Mouse (Mus musculus): ENCODE data around the gene Ranbp6. TPM values are rescaled to one million over a fixed set of nuclear protein-coding genes. Genes with fewer than 3 reads are reported as not detected.

The Ranbp6 gene
- total RNA-seq, 2 experiments from 2014 or later, result 7.4 to 9.3 TPM

DNA sequence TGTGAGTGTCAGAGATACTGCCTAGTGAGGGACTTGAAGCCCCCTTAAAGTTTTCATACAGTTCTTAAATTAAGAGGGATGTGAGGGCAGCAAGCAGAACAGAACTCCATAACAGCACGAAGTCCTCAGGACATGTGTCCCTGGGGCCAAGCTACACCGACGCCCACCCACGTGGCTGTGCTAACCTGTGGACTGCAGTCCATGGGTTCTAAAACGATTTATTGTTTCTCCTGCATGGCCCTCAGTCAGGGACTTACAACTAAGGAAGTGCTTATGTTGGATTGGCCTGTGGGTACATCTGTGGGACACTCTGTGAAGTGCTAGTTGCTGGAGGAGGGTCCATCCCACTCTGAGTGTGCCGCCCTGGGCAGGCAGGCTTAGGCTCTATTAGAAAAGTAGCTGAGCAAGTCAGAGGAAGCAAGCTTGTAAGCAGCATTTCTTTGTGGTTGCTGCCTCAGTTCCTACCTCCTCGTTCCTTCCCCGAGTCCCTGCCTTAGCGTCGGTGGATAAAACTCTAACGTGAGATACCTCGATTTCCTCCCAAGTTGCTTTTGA, 10.8 kb upstream of the Ranbp6 start:
- intact Hi-C loops (cut with DNase I), result loop anchor here (2.0 kb wide), 2 partner anchors 155 to 381 kb away; no protein-coding TSS in a partner anchor
- DNase-seq, result no peak

DNA sequence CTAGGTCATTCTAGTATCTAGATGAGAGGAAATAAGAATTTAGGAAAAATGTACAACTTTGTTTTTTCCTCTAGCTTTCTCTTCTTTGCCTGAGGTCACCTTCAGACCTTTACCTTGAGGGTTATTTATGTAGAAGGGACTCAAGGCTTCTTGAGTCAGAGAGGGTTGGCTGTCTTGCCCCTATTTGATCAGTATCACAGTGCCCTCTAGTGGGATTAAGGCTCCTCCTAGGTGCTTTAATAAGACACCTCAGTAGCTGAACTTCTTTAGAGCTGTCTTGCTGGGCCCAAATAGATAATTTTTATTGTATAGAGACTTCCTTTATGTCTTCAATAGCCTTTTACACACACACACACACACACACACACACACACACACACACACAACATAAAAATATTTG, 8.2 kb upstream of the Ranbp6 start:
- intact Hi-C loops (cut with DNase I), result loop anchor here (2.0 kb wide), 1 partner anchor 136 kb away; no protein-coding TSS in a partner anchor
- DNase-seq, result peak in 1 of 2 experiments; percentile 17

DNA sequence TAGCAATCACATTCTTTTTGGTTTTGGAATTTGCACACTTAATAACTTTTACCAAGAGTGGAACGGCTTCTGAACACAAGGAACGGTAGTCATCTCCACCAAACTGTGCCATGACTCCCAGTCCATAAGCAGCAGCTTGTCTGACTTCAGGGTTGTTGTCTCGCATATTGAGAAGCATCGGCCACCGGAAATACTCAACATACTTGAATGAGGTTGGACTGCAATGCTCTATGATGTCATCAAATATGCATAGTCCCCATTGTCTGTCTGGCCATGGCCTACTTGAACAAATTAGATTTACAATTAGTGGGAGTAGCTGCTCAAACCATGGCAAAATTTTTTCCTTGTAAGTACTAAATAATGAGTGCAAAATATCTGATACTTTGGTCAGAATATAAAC, 2.8 kb downstream of the Ranbp6 start:
- no peak for DNase-seq
- intact Hi-C loops (cut with DNase I), result no loop called here

DNA sequence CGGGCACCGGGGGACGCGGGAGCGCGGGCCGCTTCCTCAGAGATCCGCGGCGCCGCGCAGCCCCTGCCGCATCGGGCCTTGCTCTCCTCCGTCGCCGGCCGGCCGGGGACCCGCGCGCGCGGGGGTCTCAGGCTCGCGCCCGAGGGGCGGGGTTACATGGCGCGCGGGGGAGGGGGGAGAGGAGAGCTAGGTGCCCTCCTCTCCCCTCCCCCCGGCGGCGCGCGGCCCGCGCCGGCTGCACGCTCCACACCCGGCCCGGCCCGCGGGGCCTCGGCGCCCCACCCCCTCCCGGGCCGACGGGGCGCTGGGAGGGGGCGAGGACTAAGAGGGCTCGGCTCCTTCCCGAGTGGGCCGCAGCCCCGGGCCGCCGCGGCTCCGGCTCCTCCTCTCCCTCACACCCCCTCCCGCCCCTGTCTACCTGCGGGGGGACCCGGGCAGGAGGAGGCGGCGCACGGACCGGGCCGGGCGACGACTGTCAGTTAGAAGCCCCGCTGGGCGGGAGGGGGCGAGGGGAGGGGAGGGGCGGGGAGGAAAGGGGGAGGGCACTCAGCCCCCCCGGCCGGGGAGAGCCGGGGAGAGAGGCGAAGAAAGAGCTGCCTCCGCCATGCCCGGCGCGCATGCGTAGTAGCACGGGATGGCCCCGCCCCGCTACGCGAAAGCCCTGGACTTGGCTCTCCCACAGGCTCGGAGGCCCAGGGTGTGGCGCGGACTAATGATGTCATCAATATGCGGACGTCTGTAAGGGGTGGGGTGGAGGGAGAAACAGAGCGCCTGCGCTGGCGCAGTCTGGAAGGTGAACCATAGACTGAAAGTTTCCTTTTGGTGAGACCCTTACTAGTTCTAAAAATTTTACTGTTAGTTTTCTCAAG, 6.6 kb downstream of the Ranbp6 start, which contains the start of gene 9930021J03Rik:
Gene 9930021J03Rik (minus strand): TSS at position 73 of the 869 bp plus-strand sequence.
- intact Hi-C loops (cut with DNase I), result no loop called here
- DNase-seq, result peak; percentile 96 to 98

DNA sequence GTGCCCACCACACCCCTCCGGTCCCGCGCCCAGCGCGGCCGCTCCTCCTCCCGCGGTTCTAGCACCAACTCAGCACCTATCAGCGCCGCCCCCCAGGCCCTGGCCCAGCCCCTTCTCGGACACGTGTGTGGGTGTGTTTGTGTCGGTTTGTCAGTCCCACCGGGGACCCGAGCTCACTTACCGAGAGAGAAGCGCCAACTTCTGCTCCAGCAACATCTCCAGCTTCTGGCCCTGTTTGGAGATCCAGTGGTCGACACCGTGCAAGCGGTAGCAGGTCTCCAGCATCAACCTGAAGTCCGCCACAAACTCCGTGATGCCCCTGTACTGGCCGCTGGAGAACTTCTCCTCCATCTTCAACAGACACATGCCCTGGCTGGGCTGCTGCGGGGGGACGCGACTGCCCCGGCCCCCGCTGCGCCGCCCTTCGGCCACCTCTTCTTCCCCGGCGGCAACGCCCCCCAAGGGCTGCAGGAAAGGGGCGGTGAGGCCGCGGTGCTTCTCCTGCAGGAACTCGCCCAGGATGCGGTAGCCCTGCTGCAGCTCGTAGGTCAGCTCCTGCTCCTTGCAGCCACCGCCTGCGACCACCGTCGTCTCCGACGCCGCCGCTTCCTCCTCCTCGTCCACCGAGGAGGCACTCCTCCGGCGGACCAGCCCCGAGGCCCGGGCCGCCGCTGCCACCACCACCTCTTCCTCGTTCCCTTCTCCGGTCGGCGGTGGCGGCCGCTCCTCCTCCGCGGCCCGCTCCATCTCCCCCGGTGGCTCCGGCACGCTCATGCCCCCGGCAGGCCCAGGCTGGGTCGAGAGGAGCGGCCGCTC, 7.5 kb downstream of the Ranbp6 start:
- intact Hi-C loops (cut with DNase I), result no loop called here
- peak; percentile 35 to 50 for DNase-seq

DNA sequence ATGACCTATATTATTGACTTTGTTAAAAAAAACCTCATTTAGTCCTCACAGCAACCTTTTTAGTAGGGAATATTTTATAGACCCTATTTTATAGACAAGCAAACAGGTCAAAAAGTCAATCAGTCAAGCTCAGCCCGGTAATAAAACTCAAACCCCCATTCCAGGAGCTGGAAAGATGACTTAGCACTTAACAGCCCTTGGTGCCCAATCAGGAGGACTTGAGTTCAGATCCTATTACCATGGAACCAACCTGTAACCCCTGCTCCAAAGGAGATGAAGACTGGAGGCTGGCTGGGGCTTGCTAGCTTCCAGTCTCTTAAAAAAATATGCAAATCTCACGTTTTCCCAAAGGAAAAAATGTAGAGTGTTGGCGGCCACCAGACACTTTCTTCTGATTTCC, 8.8 kb downstream of the Ranbp6 start:
- intact Hi-C loops (cut with DNase I), result no loop called here
- no peak for DNase-seq

DNA sequence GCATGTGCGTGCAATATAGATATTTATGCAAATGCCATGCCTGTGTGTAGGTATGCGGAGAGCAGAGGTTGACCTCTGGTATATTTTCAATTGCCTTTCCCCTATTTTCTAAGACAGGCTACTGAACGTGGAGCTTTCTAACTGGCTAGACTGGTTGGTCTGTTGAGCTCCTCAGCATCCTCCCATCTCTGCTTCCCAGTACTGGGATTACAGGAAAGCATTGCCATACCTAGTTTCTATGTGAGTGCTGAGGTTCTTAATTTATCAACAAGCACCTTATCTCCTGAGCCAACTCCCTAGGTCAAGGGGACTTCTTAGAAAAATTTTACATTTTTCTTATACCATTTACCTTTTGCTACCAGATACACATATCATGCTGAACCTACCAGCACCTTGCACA, 15.4 kb downstream of the Ranbp6 start:
- intact Hi-C loops (cut with DNase I), result no loop called here
- DNase-seq, result no peak

DNA sequence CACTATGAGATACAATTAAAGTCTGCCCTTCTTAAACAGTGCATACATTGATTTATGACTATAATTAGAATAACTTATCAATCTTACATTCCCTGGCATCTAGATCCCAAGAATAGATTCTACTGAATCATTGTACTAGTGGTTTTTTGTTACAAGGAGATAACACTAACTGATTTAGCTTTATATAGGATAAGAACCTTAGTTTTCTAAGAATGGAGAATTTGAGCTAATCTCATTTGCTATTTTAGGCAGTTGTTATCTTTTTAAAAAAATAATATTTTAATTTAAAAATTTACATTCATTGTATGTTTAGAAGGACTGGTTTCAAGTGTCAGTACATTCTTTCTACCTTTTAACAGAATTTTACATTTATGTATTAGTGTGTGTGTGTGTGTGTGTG, 24.8 kb downstream of the Ranbp6 start:
- intact Hi-C loops (cut with DNase I), result no loop called here
- no peak for DNase-seq

DNA sequence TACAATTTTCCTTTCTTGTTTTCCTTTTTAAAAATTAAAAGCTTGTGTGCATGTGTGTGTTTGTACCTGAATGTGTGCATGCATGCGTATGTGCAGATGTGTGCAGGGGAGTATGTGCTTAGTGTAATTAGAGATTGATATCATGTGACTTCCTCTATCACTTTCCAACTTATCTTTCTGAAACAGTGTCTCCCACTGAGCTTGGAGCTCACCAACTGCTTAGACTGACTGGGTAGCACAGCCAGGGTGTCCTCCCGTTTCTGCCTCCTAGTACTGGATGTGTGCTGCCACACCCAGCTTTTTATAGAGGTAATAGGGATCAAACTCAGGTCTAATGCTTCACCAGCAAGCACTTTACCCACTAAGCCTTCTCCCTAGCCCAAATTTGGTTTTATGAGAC, 29.9 kb downstream of the Ranbp6 start:
- no peak for DNase-seq
- intact Hi-C loops (cut with DNase I), result no loop called here

Other genes starting within 250 kb of the Ranbp6 start
- gene Ermp1, start 164.6 kb downstream of the Ranbp6 start, total RNA-seq (2021), result 1 to 10 TPM; 6.4 to 6.6 TPM
- gene Mlana, start 115.2 kb downstream of the Ranbp6 start, total RNA-seq (2021), result under 1 TPM in 1 of 2 experiments, not detected in 1; 0.31 TPM
- gene 9930021J03Rik, start 7.0 kb downstream of the Ranbp6 start, total RNA-seq (2021), result 10 to 100 TPM in 1 of 2 experiments, 1 to 10 TPM in 1; 9.6 to 11.0 TPM
- 1 to 10 TPM; 4.0 to 5.6 TPM for gene Il33, start 112.1 kb upstream of the Ranbp6 start, total RNA-seq (2021)
- not detected for gene Trpd52l3, start 190.8 kb upstream of the Ranbp6 start, total RNA-seq (2021)
- 10 to 100 TPM; 10.3 to 14.3 TPM for gene Uhrf2, start 217.5 kb upstream of the Ranbp6 start, total RNA-seq (2021)